Mouse (Mus musculus): ENCODE measurements around the gene Cmtm6. TPM values are rescaled to one million over a fixed set of nuclear protein-coding genes. Genes with fewer than 3 reads are reported as not detected.

Cmtm6 gene
- polyA plus RNA-seq, 1 experiment: 0.07 TPM

GRCm38 (mm10) chr9:114760353-114760752, 29.4 kb downstream of the Cmtm6 start:
- TF ChIP-seq GATA1 (IDR thresholded peaks at IDR 0.05; ENCODE audit: low read length) (no peak), TAL1 (IDR thresholded peaks at IDR 0.05; ENCODE audit: low read length) (no peak)
- no peak overlapping the region for H3K4me3 ChIP-seq (replicated peaks)
- no peaks in the 10 kb centered on the region for H3K36me3 ChIP-seq (ENCODE audit: control insufficient read depth)
- H3K4me1 ChIP-seq (ENCODE audit: control insufficient read depth): no peaks in the 10 kb centered on the region
- H3K9me3 ChIP-seq (ENCODE audit: control insufficient read depth, low read length): no peaks in the 10 kb centered on the region
- H3K27me3 ChIP-seq (ENCODE audit: control insufficient read depth): no peaks in the 10 kb centered on the region

GRCm38 (mm10) chr9:114761848-114762247, 30.9 kb downstream of the Cmtm6 start:
- H3K27me3 ChIP-seq (ENCODE audit: control insufficient read depth): no peaks in the 10 kb centered on the region
- no peaks in the 10 kb centered on the region for H3K36me3 ChIP-seq (ENCODE audit: control insufficient read depth)
- no peaks in the 10 kb centered on the region for H3K4me1 ChIP-seq (ENCODE audit: control insufficient read depth)
- no peaks in the 10 kb centered on the region for H3K9me3 ChIP-seq (ENCODE audit: control insufficient read depth, low read length)
- TF ChIP-seq TAL1 (IDR thresholded peaks at IDR 0.05; ENCODE audit: low read length) (no peak), GATA1 (IDR thresholded peaks at IDR 0.05; ENCODE audit: low read length) (no peak)
- no peak overlapping the region for H3K4me3 ChIP-seq (replicated peaks)

GRCm38 (mm10) chr9:114763341-114763740, 32.4 kb downstream of the Cmtm6 start:
- Histone ChIP-seq H3K4me1 (ENCODE audit: control insufficient read depth) (no peaks in the 10 kb centered on the region; the same call in 1 of the 2 replicates), H3K9me3 (ENCODE audit: control insufficient read depth, low read length) (no peaks in the 10 kb centered on the region), H3K4me3 (replicated peaks) (no peak overlapping the region), H3K27me3 (ENCODE audit: control insufficient read depth) (no peaks in the 10 kb centered on the region), H3K36me3 (ENCODE audit: control insufficient read depth) (no peaks in the 10 kb centered on the region)
- no peak for TF ChIP-seq GATA1 (IDR thresholded peaks at IDR 0.05; ENCODE audit: low read length)
- TF ChIP-seq TAL1 (IDR thresholded peaks at IDR 0.05; ENCODE audit: low read length): no peak

GRCm38 (mm10) chr9:114767030-114767429, 36.1 kb downstream of the Cmtm6 start:
- TF ChIP-seq GATA1 (IDR thresholded peaks at IDR 0.05; ENCODE audit: low read length) (no peak), TAL1 (IDR thresholded peaks at IDR 0.05; ENCODE audit: low read length) (no peak)
- H3K27me3 ChIP-seq (ENCODE audit: control insufficient read depth): no peaks in the 10 kb centered on the region
- no peaks in the 10 kb centered on the region; the same call in 1 of the 2 replicates for H3K4me1 ChIP-seq (ENCODE audit: control insufficient read depth)
- peaks cover 1% of the 10 kb centered on the region; the same call in 1 of the 2 replicates for H3K9me3 ChIP-seq (ENCODE audit: control insufficient read depth, low read length)
- H3K4me3 ChIP-seq (replicated peaks): no peak overlapping the region
- H3K36me3 ChIP-seq (ENCODE audit: control insufficient read depth): no peaks in the 10 kb centered on the region

GRCm38 (mm10) chr9:114767507-114767906, 36.6 kb downstream of the Cmtm6 start:
- Histone ChIP-seq H3K4me1 (ENCODE audit: control insufficient read depth) (no peaks in the 10 kb centered on the region; the same call in 1 of the 2 replicates), H3K36me3 (ENCODE audit: control insufficient read depth) (no peaks in the 10 kb centered on the region), H3K9me3 (ENCODE audit: control insufficient read depth, low read length) (peaks cover 4% of the 10 kb centered on the region; the same call in 1 of the 2 replicates), H3K27me3 (ENCODE audit: control insufficient read depth) (no peaks in the 10 kb centered on the region), H3K4me3 (replicated peaks) (no peak overlapping the region)
- TF ChIP-seq GATA1 (IDR thresholded peaks at IDR 0.05; ENCODE audit: low read length): no peak
- TF ChIP-seq TAL1 (IDR thresholded peaks at IDR 0.05; ENCODE audit: low read length): no peak

- no peaks in the 10 kb centered on the region; the same call in 1 of the 2 replicates for H3K4me1 ChIP-seq (ENCODE audit: control insufficient read depth)
- no peaks in the 10 kb centered on the region for H3K36me3 ChIP-seq (ENCODE audit: control insufficient read depth)
- peaks cover 4% of the 10 kb centered on the region; the same call in 1 of the 2 replicates for H3K9me3 ChIP-seq (ENCODE audit: control insufficient read depth, low read length)
- no peak for TF ChIP-seq TAL1 (IDR thresholded peaks at IDR 0.05; ENCODE audit: low read length)
- no peak overlapping the region for H3K4me3 ChIP-seq (replicated peaks)
- H3K27me3 ChIP-seq (ENCODE audit: control insufficient read depth): no peaks in the 10 kb centered on the region
These were observed 37.1 kb downstream of the Cmtm6 start for GRCm38 (mm10) chr9:114768066-114768465.

- Histone ChIP-seq H3K36me3 (ENCODE audit: control insufficient read depth) (no peaks in the 10 kb centered on the region), H3K27me3 (ENCODE audit: control insufficient read depth) (no peaks in the 10 kb centered on the region), H3K4me1 (ENCODE audit: control insufficient read depth) (no peaks in the 10 kb centered on the region; the same call in 1 of the 2 replicates), H3K9me3 (ENCODE audit: control insufficient read depth, low read length) (peaks cover 4% of the 10 kb centered on the region; the same call in 1 of the 2 replicates), H3K4me3 (replicated peaks) (no peak overlapping the region)
- TF ChIP-seq GATA1 (IDR thresholded peaks at IDR 0.05; ENCODE audit: low read length): no peak
- TF ChIP-seq TAL1 (IDR thresholded peaks at IDR 0.05; ENCODE audit: low read length): no peak
These were observed 39.3 kb downstream of the Cmtm6 start for GRCm38 (mm10) chr9:114770224-114770623.

GRCm38 (mm10) chr9:114771565-114771964, 40.6 kb downstream of the Cmtm6 start:
- Histone ChIP-seq H3K27me3 (ENCODE audit: control insufficient read depth) (no peaks in the 10 kb centered on the region), H3K4me3 (replicated peaks) (no peak overlapping the region), H3K9me3 (ENCODE audit: control insufficient read depth, low read length) (peaks cover 4% of the 10 kb centered on the region; the same call in 1 of the 2 replicates), H3K36me3 (ENCODE audit: control insufficient read depth) (no peaks in the 10 kb centered on the region), H3K4me1 (ENCODE audit: control insufficient read depth) (no peaks in the 10 kb centered on the region; the same call in 1 of the 2 replicates)
- TF ChIP-seq GATA1 (IDR thresholded peaks at IDR 0.05; ENCODE audit: low read length): no peak
- no peak for TF ChIP-seq TAL1 (IDR thresholded peaks at IDR 0.05; ENCODE audit: low read length)

- H3K27me3 ChIP-seq (ENCODE audit: control insufficient read depth): peaks cover 10% of the 10 kb centered on the region
- H3K4me1 ChIP-seq (ENCODE audit: control insufficient read depth): no peaks in the 10 kb centered on the region
- no peaks in the 10 kb centered on the region for H3K36me3 ChIP-seq (ENCODE audit: control insufficient read depth)
- peaks cover 4% of the 10 kb centered on the region; the same call in 1 of the 2 replicates for H3K9me3 ChIP-seq (ENCODE audit: control insufficient read depth, low read length)
- H3K4me3 ChIP-seq (replicated peaks): no peak overlapping the region
- TF ChIP-seq GATA1 (IDR thresholded peaks at IDR 0.05; ENCODE audit: low read length) (no peak), TAL1 (IDR thresholded peaks at IDR 0.05; ENCODE audit: low read length) (no peak)
These were observed 43.7 kb downstream of the Cmtm6 start for GRCm38 (mm10) chr9:114774629-114775028.

GRCm38 (mm10) chr9:114775272-114775671, 44.4 kb downstream of the Cmtm6 start:
- Histone ChIP-seq H3K4me1 (ENCODE audit: control insufficient read depth) (peaks cover 4% of the 10 kb centered on the region; the same call in 1 of the 2 replicates), H3K27me3 (ENCODE audit: control insufficient read depth) (peaks cover 16% of the 10 kb centered on the region), H3K36me3 (ENCODE audit: control insufficient read depth) (no peaks in the 10 kb centered on the region), H3K4me3 (replicated peaks) (no peak overlapping the region), H3K9me3 (ENCODE audit: control insufficient read depth, low read length) (peaks cover 4% of the 10 kb centered on the region; the same call in 1 of the 2 replicates)
- TF ChIP-seq TAL1 (IDR thresholded peaks at IDR 0.05; ENCODE audit: low read length) (no peak), GATA1 (IDR thresholded peaks at IDR 0.05; ENCODE audit: low read length) (no peak)

All from erythroblast, embryonic 14.5 days (primary cell).